Mouse (Mus musculus): ENCODE measurements around the gene Paqr7. TPM values are rescaled to one million over a fixed set of nuclear protein-coding genes. Genes with fewer than 3 reads are reported as not detected.

Gene Paqr7
- total and polyA plus RNA-seq, 3 experiments: 0.43 to 2.7 (median 0.89) TPM

- TF ChIP-seq NELFE (IDR thresholded peaks at IDR 0.05; ENCODE audit: low read depth, low read length): no peak
- no peak for TF ChIP-seq CTCF (conservative IDR thresholded peaks at IDR 0.05 in 1 of 2, IDR thresholded peaks at IDR 0.05 in 1 of 2; ENCODE audit: low read depth in 2 of 2, low read length in 2 of 2)
- no peak for TF ChIP-seq HCFC1 (IDR thresholded peaks at IDR 0.05; ENCODE audit: low read depth, low read length)
- no peak for TF ChIP-seq CHD1 (IDR thresholded peaks at IDR 0.05; ENCODE audit: low read depth, low read length)
- TF ChIP-seq TCF12 (IDR thresholded peaks at IDR 0.05; ENCODE audit: low read depth, low read length): no peak
- TF ChIP-seq JUN (IDR thresholded peaks at IDR 0.05; ENCODE audit: insufficient read depth, low read depth, low read length): no peak
- no peak for TF ChIP-seq POLR2AphosphoS2 (IDR thresholded peaks at IDR 0.05; ENCODE audit: low read depth, low read length)
- TF ChIP-seq JUND (conservative IDR thresholded peaks at IDR 0.05; ENCODE audit: low read depth, low read length): no peak
- no peak for TF ChIP-seq MEF2A (IDR thresholded peaks at IDR 0.05; ENCODE audit: borderline replicate concordance, low read depth, low read length)
- TF ChIP-seq SIN3A (IDR thresholded peaks at IDR 0.05; ENCODE audit: low read length): no peak
- TF ChIP-seq EP300 (IDR thresholded peaks at IDR 0.05; ENCODE audit: low read length): no peak
- in situ Hi-C loops (cut with MboI; ENCODE audit: low pct_ligation_motif_present, low pct_unique_long_range_greater_than_20kb, low sequenced_read_pairs) (no loop called here), dilution Hi-C loops (cut with MboI; ENCODE audit: extremely low pct_ligation_motif_present, extremely low pct_unique_long_range_greater_than_20kb, low sequenced_read_pairs) (no loop called here)
- Histone ChIP-seq H3K4me3 (replicated peaks in 1 of 3; ENCODE audit: low read depth in 2 of 3, low read length in 2 of 3, poor library complexity in 1 of 3) (no peak overlapping the region), H3K4me1 (ENCODE audit: control insufficient read depth in 1 of 2, insufficient read depth in 2 of 2) (peaks cover 2 to 3% of the 10 kb centered on the region in 2 experiments; a peak in 2 of 4 replicates), H3K27me3 (replicated peaks) (peaks cover 5% of the 10 kb centered on the region), H3K9me3 (replicated peaks; ENCODE audit: low read length) (peaks cover 7% of the 10 kb centered on the region), H3K79me2 (replicated peaks; ENCODE audit: control insufficient read depth, extremely low read depth, insufficient read depth, poor library complexity, severe bottlenecking) (no peaks in the 10 kb centered on the region), H3K9ac (ENCODE audit: insufficient read depth, low read depth) (no peak overlapping the region), H3K4me2 (ENCODE audit: insufficient read depth, low read depth, poor library complexity, severe bottlenecking) (no peak overlapping the region), H3K36me3 (replicated peaks in 1 of 2; ENCODE audit: control insufficient read depth in 1 of 2, insufficient read depth in 1 of 2, low read length in 1 of 2) (no peaks in the 10 kb centered on the region), H3K27ac (ENCODE audit: insufficient read depth, low read depth) (no peak overlapping the region)
- no peak for DNase-seq (ENCODE audit: extremely low read depth)
These were observed 37.6 kb upstream of the Paqr7 start for GRCm38 (mm10) chr4:134458856-134459255.

GRCm38 (mm10) chr4:134460277-134460676 is 36.2 kb upstream of the Paqr7 start:
- Histone ChIP-seq H3K27me3 (replicated peaks) (peaks cover 15% of the 10 kb centered on the region), H3K27ac (ENCODE audit: insufficient read depth, low read depth) (no peak overlapping the region), H3K4me2 (ENCODE audit: insufficient read depth, low read depth, poor library complexity, severe bottlenecking) (no peak overlapping the region), H3K4me1 (ENCODE audit: control insufficient read depth in 1 of 2, insufficient read depth in 2 of 2) (peaks cover 2 to 3% of the 10 kb centered on the region in 2 experiments; a peak in 2 of 4 replicates), H3K36me3 (replicated peaks in 1 of 2; ENCODE audit: control insufficient read depth in 1 of 2, insufficient read depth in 1 of 2, low read length in 1 of 2) (no peaks in the 10 kb centered on the region), H3K4me3 (replicated peaks in 1 of 3; ENCODE audit: low read depth in 2 of 3, low read length in 2 of 3, poor library complexity in 1 of 3) (no peak overlapping the region), H3K9ac (ENCODE audit: insufficient read depth, low read depth) (no peak overlapping the region), H3K9me3 (replicated peaks; ENCODE audit: low read length) (peaks cover 7% of the 10 kb centered on the region), H3K79me2 (replicated peaks; ENCODE audit: control insufficient read depth, extremely low read depth, insufficient read depth, poor library complexity, severe bottlenecking) (no peaks in the 10 kb centered on the region)
- DNase-seq (ENCODE audit: extremely low read depth): no peak
- dilution Hi-C loops (cut with MboI; ENCODE audit: extremely low pct_ligation_motif_present, extremely low pct_unique_long_range_greater_than_20kb, low sequenced_read_pairs) (no loop called here), in situ Hi-C loops (cut with MboI; ENCODE audit: low pct_ligation_motif_present, low pct_unique_long_range_greater_than_20kb, low sequenced_read_pairs) (no loop called here)
- TF ChIP-seq MYC (IDR thresholded peaks at IDR 0.05; ENCODE audit: low read depth, low read length): no peak
- no peak for TF ChIP-seq CHD1 (IDR thresholded peaks at IDR 0.05; ENCODE audit: low read depth, low read length)
- TF ChIP-seq CTCF (conservative IDR thresholded peaks at IDR 0.05 in 1 of 2, IDR thresholded peaks at IDR 0.05 in 1 of 2; ENCODE audit: low read depth in 2 of 2, low read length in 2 of 2): no peak
- TF ChIP-seq ZNF384 (IDR thresholded peaks at IDR 0.05; ENCODE audit: low read depth, low read length): no peak

GRCm38 (mm10) chr4:134461252-134461651 is 35.2 kb upstream of the Paqr7 start:
- TF ChIP-seq ELF1 (IDR thresholded peaks at IDR 0.05; ENCODE audit: low read depth, low read length): no peak
- no peak for TF ChIP-seq JUN (IDR thresholded peaks at IDR 0.05; ENCODE audit: insufficient read depth, low read depth, low read length)
- no peak for TF ChIP-seq USF2 (conservative IDR thresholded peaks at IDR 0.05; ENCODE audit: low read depth, low read length)
- TF ChIP-seq IRF4 (IDR thresholded peaks at IDR 0.05; ENCODE audit: low read depth, low read length): no peak
- TF ChIP-seq JUND (conservative IDR thresholded peaks at IDR 0.05; ENCODE audit: low read depth, low read length): no peak
- no peak for TF ChIP-seq UBTF (IDR thresholded peaks at IDR 0.05; ENCODE audit: low read depth, low read length)
- H3K27ac ChIP-seq (ENCODE audit: insufficient read depth, low read depth): no peak overlapping the region
- no peaks in the 10 kb centered on the region for H3K79me2 ChIP-seq (replicated peaks; ENCODE audit: control insufficient read depth, extremely low read depth, insufficient read depth, poor library complexity, severe bottlenecking)
- in situ Hi-C loops (cut with MboI; ENCODE audit: low pct_ligation_motif_present, low pct_unique_long_range_greater_than_20kb, low sequenced_read_pairs): no loop called here
- H3K4me2 ChIP-seq (ENCODE audit: insufficient read depth, low read depth, poor library complexity, severe bottlenecking): no peak overlapping the region
- H3K9me3 ChIP-seq (replicated peaks; ENCODE audit: low read length): peaks cover 7% of the 10 kb centered on the region
- no peak overlapping the region for H3K4me3 ChIP-seq (replicated peaks in 1 of 3; ENCODE audit: low read depth in 2 of 3, low read length in 2 of 3, poor library complexity in 1 of 3)
- peaks cover 25% of the 10 kb centered on the region for H3K27me3 ChIP-seq (replicated peaks)
- no peak for DNase-seq (ENCODE audit: extremely low read depth)
- H3K9ac ChIP-seq (ENCODE audit: insufficient read depth, low read depth): no peak overlapping the region
- H3K36me3 ChIP-seq (replicated peaks in 1 of 2; ENCODE audit: control insufficient read depth in 1 of 2, insufficient read depth in 1 of 2, low read length in 1 of 2): no peaks in the 10 kb centered on the region
- H3K4me1 ChIP-seq (ENCODE audit: control insufficient read depth in 1 of 2, insufficient read depth in 2 of 2): peaks cover 0 to 3% of the 10 kb centered on the region in 2 experiments; a peak in 2 of 4 replicates
- dilution Hi-C loops (cut with MboI; ENCODE audit: extremely low pct_ligation_motif_present, extremely low pct_unique_long_range_greater_than_20kb, low sequenced_read_pairs): no loop called here
